Mouse (Mus musculus): ENCODE data around the gene Plppr3.

GRCm38 (mm10) chr10:79856280-79856679 lies 18.2 kb downstream of the Plppr3 start:
- TF ChIP-seq CTCF (IDR thresholded peaks at IDR 0.05; ENCODE audit: low read depth) (no peak), EP300 (IDR thresholded peaks at IDR 0.05; ENCODE audit: low read depth) (no peak)
